Mouse (Mus musculus): Measurements from ENCODE around the gene Stard9.

DNA sequence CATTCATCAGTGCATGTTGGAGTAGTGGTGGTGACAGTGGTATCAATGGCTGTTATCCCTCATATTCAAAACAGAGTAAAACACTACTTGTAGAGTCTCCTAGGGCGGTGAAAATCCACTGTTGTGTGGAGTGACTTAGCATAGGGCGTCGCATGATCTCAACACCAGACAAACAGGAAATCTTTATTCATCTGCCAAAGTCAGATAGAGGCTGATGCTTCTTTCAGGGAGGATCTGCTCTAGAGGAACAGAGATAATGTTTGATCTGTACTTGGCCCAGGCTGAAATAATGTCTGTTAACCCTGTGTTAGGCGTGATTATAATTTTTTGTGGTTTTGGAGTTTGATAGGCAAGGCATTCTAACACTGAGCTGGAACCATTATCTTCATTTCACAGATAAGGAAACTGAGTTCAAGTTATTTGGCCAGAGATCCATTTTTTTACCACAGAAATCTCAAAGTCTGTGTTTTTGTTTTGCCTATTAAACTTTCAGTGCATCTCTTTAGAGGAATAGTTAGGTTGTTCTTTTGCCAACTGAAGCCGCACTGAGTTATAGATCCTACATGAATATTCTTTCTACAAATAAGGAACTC is 31.7 kb downstream of the Stard9 start:
- TF ChIP-seq CTCF (IDR thresholded peaks at IDR 0.05; ENCODE audit: low read depth) (no peak), EP300 (IDR thresholded peaks at IDR 0.05; ENCODE audit: low read depth) (peak; percentile 95)
